Mouse (Mus musculus): Measurements from ENCODE around the gene Arid3b.

- TF ChIP-seq CTCF (IDR thresholded peaks at IDR 0.05) = peak; percentile 35
- no peak for TF ChIP-seq EP300 (IDR thresholded peaks at IDR 0.05)
Observed at GRCm38 (mm10) chr9:57764147-57764973, 72.2 kb downstream of the Arid3b start.

Measured in lung, postnatal 0 days (tissue).